Mouse (Mus musculus) kidney, adult 2 months (tissue): ENCODE data around the gene Bud23. TPM values are rescaled to one million over a fixed set of nuclear protein-coding genes. Genes with fewer than 3 reads are reported as not detected.
"Not testable (repeated sequence)": the region's sequence is repeated elsewhere in the genome, so short reads cannot be mapped to it uniquely, and the experiment has no call there.

Source experiments
- DNase-seq: peaks from one replicate; pipeline ENCODE4 v3.0.0; 2021
- H3K27ac ChIP-seq: fragments of 200-500 bp; 2 replicates; pipeline ENCODE4 v1.5.1; 2012; ENCODE audit warnings: low read depth, low read length, control low read depth, inconsistent platforms; ENCODE audit not compliant: insufficient read depth
- H3K27me3 ChIP-seq: fragments of 200-500 bp; replicated peaks from 2 replicates; pipeline ENCODE4 v1.6.1; 2012; ENCODE audit warnings: mild to moderate bottlenecking, moderate library complexity, low read length, inconsistent platforms; ENCODE audit not compliant: control insufficient read depth, insufficient read depth
- H3K36me3 ChIP-seq: fragments of 200-500 bp; 2 replicates; pipeline ENCODE4 v1.6.1; 2012; ENCODE audit warnings: mild to moderate bottlenecking, moderate library complexity, low read length, inconsistent platforms; ENCODE audit not compliant: control insufficient read depth, insufficient read depth
- H3K4me1 ChIP-seq: fragments of 200-500 bp; 2 replicates; pipeline ENCODE4 v1.6.1; 2011; ENCODE audit warnings: low read length; ENCODE audit not compliant: control insufficient read depth, insufficient read depth
- H3K4me3 ChIP-seq: fragments of 200-500 bp; 2 replicates; pipeline ENCODE4 v1.5.1; 2011; ENCODE audit warnings: mild to moderate bottlenecking, low read depth, low read length, control low read depth; ENCODE audit not compliant: insufficient read depth
- CTCF ChIP-seq: fragments of 200-500 bp; conservative IDR thresholded peaks from 2 replicates; pipeline ENCODE4 v1.5.1; 2011; ENCODE audit warnings: low read depth, mild to moderate bottlenecking, control low read depth, low read length, moderate library complexity, mixed read lengths; ENCODE audit not compliant: insufficient read depth, insufficient read length
- POLR2A ChIP-seq: fragments of 200-500 bp; IDR thresholded peaks from one replicate; pipeline ENCODE4 v1.6.1; 2011; ENCODE audit warnings: low read depth, low read length, control low read depth
- WGBS: fragments of 180-500 bp; shearing (Covaris S2); methylation state at CpG from one replicate; pipeline ENCODE4 v1.1.7; 2018; 5-methylcytosine and 5-hydroxymethylcytosine counted together
- polyA plus RNA-seq: library from polyadenylated mRNA; depleted of rRNA; stranded (reverse); fragments of >200 nt; gene quantifications from 2 replicates; pipeline ENCODE4 v1.2.3, GENCODE M21; 2012; rRNA removed

Bud23 gene
- polyA plus RNA-seq: 50.4 and 50.7 TPM in 2 replicates

- 57% methylated on average over 9 of the region's 9 CpGs for WGBS
- H3K27ac ChIP-seq: peak within 1 kb of the TSS; percentile 81
- not testable (repeated sequence) for H3K27me3 ChIP-seq, H3K4me1 ChIP-seq, H3K36me3 ChIP-seq
- peak within 1 kb of the TSS; percentile 96 for H3K4me3 ChIP-seq
- peak; percentile 26 for DNase-seq
Measured at GRCm38 (mm10) chr5:135064909-135065446, at the start of gene Bud23. TSS of gene Bud23 (minus strand) at chr5:135064959.

DNA sequence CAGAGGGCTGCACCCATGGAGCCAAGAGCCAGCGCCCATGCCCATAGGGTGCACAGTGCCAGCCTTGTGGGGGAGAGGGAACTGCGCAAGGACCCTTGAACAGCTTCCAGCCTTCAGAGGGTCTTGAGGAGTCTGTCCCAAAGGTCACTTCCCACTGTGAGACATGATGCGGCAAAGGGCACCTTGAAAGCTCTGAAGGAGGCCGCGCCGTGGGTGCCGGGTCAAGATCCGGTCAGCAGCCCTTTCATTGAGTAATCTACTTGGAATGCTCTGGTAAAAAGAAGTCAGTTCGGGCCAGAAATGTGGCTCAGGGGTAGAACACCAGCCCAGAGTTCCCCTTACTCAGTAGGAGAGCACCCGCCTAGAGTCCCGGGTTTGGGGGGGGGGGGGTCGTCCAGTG, 49.0 kb upstream of the Bud23 start:
- peak overlapping the region; percentile 18 for H3K27ac ChIP-seq
- H3K4me1 ChIP-seq: peaks cover 9% of the 10 kb centered on the region
- TF ChIP-seq CTCF: no peak
- TF ChIP-seq POLR2A: no peak
- peak; percentile 77 for DNase-seq
- no peaks in the 10 kb centered on the region for H3K27me3 ChIP-seq
- 57% methylated on average over 12 of the region's 12 CpGs for WGBS
- no peaks in the 10 kb centered on the region for H3K36me3 ChIP-seq
- H3K4me3 ChIP-seq: no peak overlapping the region

DNA sequence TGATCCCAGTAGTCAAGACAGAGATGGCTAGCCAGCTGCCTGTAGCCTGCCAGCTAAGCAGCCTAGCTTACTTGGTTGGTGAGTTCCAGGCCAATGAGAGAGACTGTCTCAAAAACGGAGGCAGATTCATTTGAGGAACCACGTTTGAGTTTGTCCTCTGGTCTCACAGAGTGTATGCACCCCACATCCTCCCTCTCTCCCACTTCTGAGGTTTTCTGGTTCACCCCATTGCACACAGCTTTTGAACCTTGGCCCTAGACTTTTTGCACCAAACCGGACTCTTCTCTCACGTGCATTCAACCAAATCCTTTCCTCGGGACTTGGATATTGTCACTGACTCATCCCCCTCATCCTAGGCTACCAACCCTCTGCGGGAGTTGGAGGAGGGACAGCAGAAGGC, 45.2 kb upstream of the Bud23 start:
- H3K4me3 ChIP-seq: no peak overlapping the region
- no peaks in the 10 kb centered on the region for H3K27me3 ChIP-seq
- H3K36me3 ChIP-seq: no peaks in the 10 kb centered on the region
- TF ChIP-seq CTCF (no peak), POLR2A (no peak)
- DNase-seq: peak; percentile 89
- 46% methylated on average over 6 of the region's 6 CpGs for WGBS
- peak overlapping the region; percentile 79 for H3K27ac ChIP-seq
- H3K4me1 ChIP-seq: peaks cover 9% of the 10 kb centered on the region

GRCm38 (mm10) chr5:135109426-135109825, 44.7 kb upstream of the Bud23 start:
- TF ChIP-seq POLR2A (no peak), CTCF (no peak)
- Histone ChIP-seq H3K27me3 (no peaks in the 10 kb centered on the region), H3K4me3 (no peak overlapping the region), H3K4me1 (peaks cover 9% of the 10 kb centered on the region), H3K27ac (peak overlapping the region; percentile 79), H3K36me3 (no peaks in the 10 kb centered on the region)
- peak; percentile 66 for DNase-seq
- 74% methylated on average over 3 of the region's 3 CpGs for WGBS

GRCm38 (mm10) chr5:135109017-135109416, 44.3 kb upstream of the Bud23 start:
- Histone ChIP-seq H3K4me1 (peaks cover 9% of the 10 kb centered on the region), H3K27ac (peak overlapping the region; percentile 79), H3K36me3 (no peaks in the 10 kb centered on the region), H3K27me3 (no peaks in the 10 kb centered on the region), H3K4me3 (no peak overlapping the region)
- TF ChIP-seq POLR2A (no peak), CTCF (no peak)
- WGBS: 39% methylated on average over 6 of the region's 6 CpGs
- peak; percentile 85 for DNase-seq

DNA sequence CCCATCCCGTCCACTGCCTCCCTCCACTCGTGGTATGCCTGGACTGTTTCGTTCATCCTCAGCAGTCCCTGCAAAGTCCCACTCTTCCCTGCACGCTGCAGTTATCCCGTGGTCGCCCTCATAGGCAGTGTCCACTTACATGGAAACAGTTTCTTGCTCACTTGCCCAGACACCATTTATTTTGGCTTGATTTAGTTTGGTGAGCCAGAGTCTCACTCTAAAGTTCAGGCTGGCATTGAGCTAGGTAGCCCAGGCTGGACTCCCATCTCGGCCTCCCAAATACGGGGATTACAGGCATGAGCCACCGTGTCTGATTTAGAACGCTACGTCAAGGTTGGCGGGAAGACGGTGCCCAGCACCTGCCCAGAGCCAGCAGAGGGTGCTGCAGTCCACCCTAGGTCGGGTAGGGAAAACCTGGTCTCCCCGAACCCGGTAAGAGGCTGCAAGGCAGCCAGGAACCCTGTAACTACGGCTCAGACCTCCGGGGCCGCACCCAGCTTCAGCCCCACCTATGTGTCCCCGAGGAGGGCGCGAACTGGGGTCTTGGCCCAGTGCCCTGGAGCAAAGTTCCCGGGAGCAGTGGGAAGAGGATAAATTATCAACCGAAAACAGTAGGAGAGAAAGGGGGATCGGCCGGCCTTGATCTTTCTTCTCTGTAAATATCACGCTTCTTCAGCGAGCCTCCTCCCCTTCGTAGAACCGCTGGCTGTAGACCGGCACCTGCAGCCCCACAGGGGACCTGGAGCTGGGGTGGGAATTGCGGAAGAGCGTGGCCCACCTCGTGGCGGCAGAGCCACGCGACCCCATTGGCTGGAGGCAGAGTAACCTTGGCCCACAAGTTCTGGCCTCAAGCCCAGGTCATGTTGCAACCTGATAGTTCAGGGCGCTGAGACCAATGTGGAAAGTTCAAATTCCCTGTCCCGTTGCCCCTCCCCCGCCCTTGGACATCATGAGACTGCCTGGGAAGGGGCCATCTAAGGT, 43.1 kb upstream of the Bud23 start:
- H3K4me1 ChIP-seq: peaks cover 9% of the 10 kb centered on the region
- no peaks in the 10 kb centered on the region for H3K36me3 ChIP-seq
- peak; percentile 76 for TF ChIP-seq CTCF
- TF ChIP-seq POLR2A: peak; percentile 16
- H3K27me3 ChIP-seq: no peaks in the 10 kb centered on the region
- DNase-seq: peak; percentile 96
- H3K27ac ChIP-seq: peak overlapping the region; percentile 79
- peak overlapping the region; percentile 74 for H3K4me3 ChIP-seq
- 5% methylated on average over 40 of the region's 40 CpGs for WGBS

- peak; percentile 97 for DNase-seq
- no peaks in the 10 kb centered on the region for H3K27me3 ChIP-seq
- no peaks in the 10 kb centered on the region for H3K36me3 ChIP-seq
- peak overlapping the region; percentile 74 for H3K4me3 ChIP-seq
- H3K4me1 ChIP-seq: peaks cover 9% of the 10 kb centered on the region
- peak overlapping the region; percentile 70 for H3K27ac ChIP-seq
- WGBS: under 1% methylated on average over 48 of the region's 48 CpGs
- no peak for TF ChIP-seq CTCF
- TF ChIP-seq POLR2A: peak; percentile 94
Measured at GRCm38 (mm10) chr5:135106758-135107256, 42.0 kb upstream of the Bud23 start.
